ENCODE assay signal across 24 mouse cellular contexts in genomic region chr5:74363296-74363695, GRCm38 (mm10).
DNase-seq lines count a peak whose midpoint lies in the region; ATAC-seq and TF ChIP-seq lines count a peak whose summit lies in the region.
"Had no signal": no experiment of that assay in that cellular context is flagged by ENCODE, and none has a peak within 500 bp of the region (broad histone marks: within the 10 kb centered on the region; RNA-seq: fewer than 3 reads in every experiment).

No protein-coding gene starts in this region.

- H3K36me3 ChIP-seq in liver, postnatal 0 days (replicated peaks; ENCODE audit: insufficient read depth, low read length), result no peaks in the 10 kb centered on the region
- no peaks in the 10 kb centered on the region for H3K36me3 ChIP-seq in forebrain, embryonic 16.5 days (ENCODE audit: control insufficient read depth, insufficient read depth)
- H3K36me3 ChIP-seq: embryonic facial prominence, embryonic 15.5 days; forebrain, embryonic 10.5 days; G1E; heart, embryonic 13.5 days; hindbrain, embryonic 12.5 days had no signal

- H3K4me2 ChIP-seq in liver, postnatal 0 days (ENCODE audit: low read depth, low read length), result no peak overlapping the region
- no peak overlapping the region for H3K4me2 ChIP-seq in forebrain, embryonic 16.5 days (ENCODE audit: low read length)
- H3K4me2 ChIP-seq: embryonic facial prominence, embryonic 15.5 days; heart, embryonic 13.5 days; hindbrain, embryonic 12.5 days had no signal

- H3K27ac ChIP-seq in liver, postnatal 0 days (ENCODE audit: low read depth), result no peak overlapping the region
- no peak overlapping the region for H3K27ac ChIP-seq in forebrain, embryonic 16.5 days (ENCODE audit: low read length)
- H3K27ac ChIP-seq: embryonic facial prominence, embryonic 15.5 days; forebrain, embryonic 10.5 days; heart, adult 2 months; heart, embryonic 13.5 days; hindbrain, embryonic 12.5 days had no signal

- H3K9me3 ChIP-seq in liver, postnatal 0 days (ENCODE audit: low read length), result no peaks in the 10 kb centered on the region
- no peaks in the 10 kb centered on the region for H3K9me3 ChIP-seq in forebrain, embryonic 16.5 days (ENCODE audit: control insufficient read depth, low read length)
- H3K9me3 ChIP-seq: embryonic facial prominence, embryonic 15.5 days; forebrain, embryonic 10.5 days; G1E; heart, embryonic 13.5 days; hindbrain, embryonic 12.5 days had no signal

- H3K4me3 ChIP-seq in liver, postnatal 0 days (ENCODE audit: low read depth, low read length), result no peak overlapping the region
- H3K4me3 ChIP-seq in forebrain, embryonic 16.5 days (replicated peaks; ENCODE audit: low read length), result no peak overlapping the region
- H3K4me3 ChIP-seq: embryonic facial prominence, embryonic 15.5 days; erythroblast, embryonic 14.5 days; forebrain, embryonic 10.5 days; heart, adult 2 months; heart, embryonic 13.5 days; hindbrain, embryonic 12.5 days had no signal

- no peak for ATAC-seq in liver, postnatal 0 days
- no peak for ATAC-seq in forebrain, embryonic 16.5 days
- ATAC-seq: CD4-positive, CD25-positive, alpha-beta regulatory T cell, adult 4 months; forebrain, embryonic 14.5 days; hindbrain, embryonic 16.5 days had no signal

- no peak for TF ChIP-seq CTCF in liver, postnatal 0 days (IDR thresholded peaks at IDR 0.05; ENCODE audit: low read depth)

- WGBS in liver, postnatal 0 days (ENCODE audit: insufficient replicate concordance), result 59% methylated on average over 1 of the region's 1 CpGs
- WGBS in forebrain, embryonic 16.5 days, result 76% methylated on average over 1 of the region's 1 CpGs

- peak; percentile 45 for DNase-seq in embryo, embryonic 10 days (ENCODE audit: low spot score)
- DNase-seq in embryo, embryonic 11 days, result peak; percentile 23
- peak; percentile 51 for DNase-seq in forelimb bud, embryonic 11.5 days (ENCODE audit: low read depth, low spot score)
- no peak for DNase-seq in liver, postnatal 0 days
- DNase-seq in adrenal gland, adult 2 months, result no peak
- DNase-seq: adrenal gland, postnatal 10 days; B cell, adult 2 months; cerebellum, adult 11-12 months; cerebellum, adult 9-10 months; cerebellum, postnatal 36 days; gastrocnemius, postnatal 10 days; heart, adult 2 months; heart, postnatal 4 days; kidney, adult 11 months had no signal

- peaks cover 3% of the 10 kb centered on the region; the same call in 1 of the 2 replicates for H3K4me1 ChIP-seq in liver, postnatal 0 days (ENCODE audit: insufficient read depth)
- peaks cover 6% of the 10 kb centered on the region for H3K4me1 ChIP-seq in forebrain, embryonic 16.5 days (replicated peaks; ENCODE audit: control insufficient read depth, insufficient read depth, low read length)

- TF ChIP-seq EP300 in liver, postnatal 0 days (IDR thresholded peaks at IDR 0.05; ENCODE audit: low read depth), result no peak

- no peak overlapping the region for H3K9ac ChIP-seq in liver, postnatal 0 days (replicated peaks)
- no peak overlapping the region for H3K9ac ChIP-seq in forebrain, embryonic 16.5 days (replicated peaks; ENCODE audit: low read depth, low read length)
- H3K9ac ChIP-seq: embryonic facial prominence, embryonic 15.5 days; heart, embryonic 13.5 days; hindbrain, embryonic 12.5 days had no signal

- H3K27me3 ChIP-seq in liver, postnatal 0 days (ENCODE audit: insufficient read depth, low read length), result no peaks in the 10 kb centered on the region
- H3K27me3 ChIP-seq in forebrain, embryonic 16.5 days (replicated peaks; ENCODE audit: control insufficient read depth, insufficient read depth, low read length), result no peaks in the 10 kb centered on the region
- H3K27me3 ChIP-seq: embryonic facial prominence, embryonic 15.5 days; heart, embryonic 13.5 days had no signal

Comparison
In these comparisons a context has a peak if more than half of its experiments do, and no peak if none do; other contexts are left out.
1. DNase-seq: peak in embryo, embryonic 10 days (single experiment), embryo, embryonic 11 days (single experiment) and forelimb bud, embryonic 11.5 days (single experiment); none in liver, postnatal 0 days (single experiment) and adrenal gland, adult 2 months (single experiment).